Mouse (Mus musculus) intestine, postnatal 0 days (tissue): ENCODE results near the gene Eif5. TPM values are rescaled to one million over a fixed set of nuclear protein-coding genes. Genes with fewer than 3 reads are reported as not detected.
A peak's percentile ranks its signal among the peaks of the same experiment; 100 is the strongest.

Source experiments
- ATAC-seq: fragments of 200-750 bp; cut with Nextera tagmentation; 2 replicates; pipeline ENCODE4 v1.8.0; 2017; ENCODE audit warnings: mild to moderate bottlenecking, moderate TSS enrichment, moderate library complexity
- H3K27ac ChIP-seq: fragments of 300-500 bp; sonication (generic); 2 replicates; pipeline ENCODE4 v1.5.1; 2014; ENCODE audit warnings: mild to moderate bottlenecking, low read depth, low read length, moderate library complexity
- H3K27me3 ChIP-seq: fragments of 300-500 bp; sonication (generic); replicated peaks from 2 replicates; pipeline ENCODE4 v1.6.1; 2014; ENCODE audit warnings: low read length, mixed read lengths; ENCODE audit not compliant: control insufficient read depth, insufficient read depth
- H3K36me3 ChIP-seq: fragments of 300-500 bp; sonication (generic); 2 replicates; pipeline ENCODE4 v1.6.1; 2014; ENCODE audit warnings: mild to moderate bottlenecking, moderate library complexity; ENCODE audit not compliant: control insufficient read depth, insufficient read depth
- H3K4me1 ChIP-seq: fragments of 300-500 bp; sonication (generic); replicated peaks from 2 replicates; pipeline ENCODE4 v1.6.1; 2014; ENCODE audit warnings: antibody characterized with exemption, low read length, mixed read lengths; ENCODE audit not compliant: control insufficient read depth, insufficient read depth
- H3K4me2 ChIP-seq: fragments of 300-500 bp; sonication (generic); replicated peaks from 2 replicates; pipeline ENCODE4 v1.6.1; 2014; ENCODE audit warnings: low read depth, mild to moderate bottlenecking, moderate library complexity
- H3K4me3 ChIP-seq: fragments of 300-500 bp; sonication (generic); 2 replicates; pipeline ENCODE4 v1.5.1; 2014; ENCODE audit warnings: low read depth, low read length
- H3K9ac ChIP-seq: fragments of 300-500 bp; sonication (generic); 2 replicates; pipeline ENCODE4 v1.6.1; 2014; ENCODE audit warnings: mild to moderate bottlenecking, low read depth, low read length
- H3K9me3 ChIP-seq: fragments of 300-500 bp; sonication (generic); 2 replicates; pipeline ENCODE4 v1.6.1; 2016; ENCODE audit warnings: mixed run types; ENCODE audit not compliant: control insufficient read depth
- CTCF ChIP-seq: sonication (generic); IDR thresholded peaks from 2 replicates; pipeline ENCODE4 v1.5.1; 2016; ENCODE audit warnings: low read depth, mild to moderate bottlenecking, control low read depth, antibody characterized with exemption, moderate library complexity
- WGBS: fragments of 180-500 bp; shearing (Covaris S2); extraction: QIAGEN DNeasy Blood & Tissue Kit; methylation state at CpG from one replicate; pipeline ENCODE4 v1.1.7; 2014; 5-methylcytosine and 5-hydroxymethylcytosine counted together
- polyA plus RNA-seq: library from polyadenylated mRNA; unstranded; fragments of >200 nt; fragmentation: Nextera tagmentation; extraction: Ambion mirVana; gene quantifications from 2 replicates; pipeline ENCODE4 v1.2.1, GENCODE M21; 2015

The Eif5 gene
- polyA plus RNA-seq, 1 experiment from 2014 or later = 632 TPM

DNA sequence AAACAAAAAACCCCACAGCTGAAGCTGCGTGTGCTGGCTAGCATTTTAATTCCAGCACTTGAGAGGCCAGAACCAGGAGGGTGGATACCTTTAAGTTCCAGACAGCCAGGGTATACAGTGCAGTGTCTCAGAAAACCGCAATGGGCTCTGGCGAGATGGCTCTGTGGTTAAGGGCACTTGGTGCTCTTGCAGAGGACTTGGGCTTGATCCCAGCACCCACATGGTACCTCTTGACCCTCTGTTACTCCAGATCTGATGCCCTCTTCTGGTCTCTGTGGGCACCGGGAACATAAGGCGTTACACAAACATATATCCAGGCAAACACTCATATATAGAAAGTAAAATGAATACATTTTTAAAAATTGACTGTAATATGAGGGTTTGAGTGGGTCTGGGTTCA is 27.5 kb downstream of the Eif5 start:
- H3K9ac ChIP-seq = no peak overlapping the region

DNA sequence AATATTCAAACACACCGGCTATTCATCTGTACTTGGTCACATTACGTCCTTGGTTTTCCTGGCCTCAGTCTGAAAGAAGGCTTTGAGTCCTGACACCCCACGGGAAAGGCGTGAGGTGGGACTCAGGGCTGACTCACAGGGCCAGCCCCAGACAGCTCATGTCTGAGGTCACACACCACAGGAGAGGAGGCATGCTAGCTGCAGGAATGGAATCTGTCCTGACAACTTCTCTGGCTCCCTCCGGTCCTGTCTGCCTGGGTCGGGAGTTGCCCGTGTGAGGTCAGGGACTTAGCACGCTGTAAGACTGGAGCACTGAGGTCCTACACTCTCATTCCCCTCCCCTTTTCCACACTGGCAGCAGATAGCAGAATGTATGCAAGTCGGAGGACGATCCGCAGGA is 31.0 kb downstream of the Eif5 start:
- no peaks in the 10 kb centered on the region for H3K9me3 ChIP-seq
- H3K9ac ChIP-seq = no peak overlapping the region
- H3K4me1 ChIP-seq = peaks cover 6% of the 10 kb centered on the region
- H3K4me3 ChIP-seq = no peak overlapping the region
- TF ChIP-seq CTCF = no peak
- no peak for ATAC-seq
- no peak overlapping the region for H3K4me2 ChIP-seq
- H3K36me3 ChIP-seq = no peaks in the 10 kb centered on the region
- no peaks in the 10 kb centered on the region for H3K27me3 ChIP-seq
- H3K27ac ChIP-seq = no peak overlapping the region
- WGBS = 65% methylated on average over 11 of the region's 11 CpGs

More for the DNA sequence above, 27.5 kb downstream of the Eif5 start:
- Histone ChIP-seq H3K27me3 (no peaks in the 10 kb centered on the region), H3K4me2 (no peak overlapping the region), H3K4me1 (no peaks in the 10 kb centered on the region), H3K36me3 (no peaks in the 10 kb centered on the region), H3K27ac (no peak overlapping the region), H3K9me3 (no peaks in the 10 kb centered on the region), H3K4me3 (no peak overlapping the region)
- no peak for ATAC-seq
- no peak for TF ChIP-seq CTCF
- 79% methylated on average over 5 of the region's 5 CpGs for WGBS

DNA sequence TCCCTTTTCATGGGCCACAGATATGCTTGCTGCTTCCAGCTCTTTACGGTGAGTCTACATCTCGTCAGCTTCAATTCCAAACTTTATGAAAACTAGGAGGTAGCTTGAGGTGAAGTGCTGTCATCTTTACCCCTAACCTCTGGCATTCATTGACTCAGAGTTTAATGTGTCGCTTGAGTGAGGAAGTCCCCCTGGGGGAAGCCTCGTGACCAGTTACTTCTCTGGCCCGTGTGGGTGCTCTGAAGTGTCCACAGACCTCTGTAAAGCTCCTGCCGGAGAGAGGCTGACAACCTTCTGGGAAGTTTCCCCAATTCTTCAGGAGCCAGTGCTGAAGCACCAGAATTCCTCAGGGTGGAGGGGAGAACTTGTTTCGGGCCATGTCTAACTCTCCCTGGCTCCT is 34.6 kb downstream of the Eif5 start:
- Histone ChIP-seq H3K4me1 (peaks cover 9% of the 10 kb centered on the region), H3K4me2 (no peak overlapping the region), H3K27ac (no peak overlapping the region), H3K9me3 (no peaks in the 10 kb centered on the region), H3K4me3 (no peak overlapping the region), H3K27me3 (no peaks in the 10 kb centered on the region), H3K36me3 (no peaks in the 10 kb centered on the region), H3K9ac (no peak overlapping the region)
- no peak for ATAC-seq
- no peak for TF ChIP-seq CTCF
- WGBS = 73% methylated on average over 7 of the region's 7 CpGs

DNA sequence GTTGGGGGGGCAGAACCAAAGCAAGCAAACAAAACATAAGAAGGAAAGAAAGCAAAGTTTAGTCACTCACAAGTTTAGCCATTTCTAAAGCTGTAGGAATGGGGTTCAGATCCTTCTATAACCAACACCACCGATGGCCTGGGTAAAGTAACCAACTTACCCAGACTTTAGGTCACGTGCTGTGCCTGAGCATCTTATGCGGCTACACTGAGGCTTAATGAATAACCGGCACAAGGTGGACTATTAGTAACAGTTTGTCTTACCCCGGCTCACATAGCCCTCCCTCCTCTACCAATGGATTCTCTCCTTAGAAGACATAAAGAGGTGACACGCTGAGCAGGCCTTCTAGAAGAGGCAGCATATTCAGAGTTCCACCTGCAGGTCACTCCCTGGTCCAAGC is 35.5 kb downstream of the Eif5 start:
- peak overlapping the region; percentile 90 for H3K4me2 ChIP-seq
- H3K27ac ChIP-seq = no peak overlapping the region
- H3K9ac ChIP-seq = no peak overlapping the region
- peak overlapping the region; percentile 100 for H3K4me3 ChIP-seq
- peaks cover 9% of the 10 kb centered on the region for H3K4me1 ChIP-seq
- H3K27me3 ChIP-seq = no peaks in the 10 kb centered on the region
- no peaks in the 10 kb centered on the region for H3K9me3 ChIP-seq
- no peaks in the 10 kb centered on the region for H3K36me3 ChIP-seq
- WGBS = 31% methylated on average over 6 of the region's 6 CpGs
- TF ChIP-seq CTCF = no peak
- no peak for ATAC-seq

DNA sequence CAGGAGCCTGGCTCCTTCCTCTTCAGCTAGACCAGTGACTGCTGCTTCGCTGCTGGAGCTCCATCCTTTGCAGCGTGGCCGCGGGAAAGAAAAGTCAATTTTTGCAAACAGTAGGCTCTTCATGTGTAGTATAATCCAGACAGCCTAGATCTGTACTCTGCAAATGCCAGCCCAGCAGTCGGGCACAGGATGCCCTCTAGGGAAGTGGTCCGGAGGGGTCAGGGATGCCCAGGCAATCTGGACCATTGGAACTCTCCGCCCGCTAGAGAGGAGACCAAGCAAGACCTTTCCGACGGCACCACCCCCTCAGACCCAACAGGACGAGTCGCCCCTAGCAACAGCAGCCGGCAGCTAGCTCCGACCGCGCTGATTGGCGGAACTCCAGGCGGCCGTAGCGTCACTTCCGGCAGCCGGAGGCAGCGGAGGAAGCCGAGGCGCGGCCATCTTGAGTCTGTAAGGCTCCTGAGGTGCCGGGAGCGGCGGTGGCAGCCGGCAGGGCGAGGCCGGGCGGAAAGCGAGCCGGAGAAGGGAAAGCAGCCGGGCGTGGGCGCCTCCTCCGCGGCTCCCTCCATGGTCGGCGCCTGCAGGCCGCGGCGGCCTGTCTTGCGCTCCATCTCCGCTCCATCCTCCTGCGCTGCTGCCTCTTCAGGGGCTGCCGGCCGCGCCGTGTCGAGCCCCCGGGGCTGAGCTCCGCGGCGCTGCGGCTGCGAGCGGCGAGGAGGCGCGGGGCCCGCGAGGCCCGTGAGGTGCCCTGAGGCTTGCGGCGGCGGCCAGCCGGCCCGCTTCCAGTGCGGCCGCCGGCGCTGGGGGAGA is 36.5 kb downstream of the Eif5 start, which contains the start of gene Mark3:
Gene Mark3 (plus strand): TSS at position 450 of the 813 bp plus-strand sequence.
- Histone ChIP-seq H3K27me3 (no peaks in the 10 kb centered on the region), H3K4me1 (peaks cover 9% of the 10 kb centered on the region), H3K4me2 (peak within 1 kb of the TSS; percentile 90), H3K9ac (peak within 1 kb of the TSS; percentile 98), H3K27ac (peak within 1 kb of the TSS; percentile 96), H3K4me3 (peak within 1 kb of the TSS; percentile 100), H3K36me3 (no peaks in the 10 kb centered on the region), H3K9me3 (no peaks in the 10 kb centered on the region)
- ATAC-seq = peak; percentile 97
- TF ChIP-seq CTCF = no peak
- under 1% methylated on average over 70 of the region's 75 CpGs for WGBS

DNA sequence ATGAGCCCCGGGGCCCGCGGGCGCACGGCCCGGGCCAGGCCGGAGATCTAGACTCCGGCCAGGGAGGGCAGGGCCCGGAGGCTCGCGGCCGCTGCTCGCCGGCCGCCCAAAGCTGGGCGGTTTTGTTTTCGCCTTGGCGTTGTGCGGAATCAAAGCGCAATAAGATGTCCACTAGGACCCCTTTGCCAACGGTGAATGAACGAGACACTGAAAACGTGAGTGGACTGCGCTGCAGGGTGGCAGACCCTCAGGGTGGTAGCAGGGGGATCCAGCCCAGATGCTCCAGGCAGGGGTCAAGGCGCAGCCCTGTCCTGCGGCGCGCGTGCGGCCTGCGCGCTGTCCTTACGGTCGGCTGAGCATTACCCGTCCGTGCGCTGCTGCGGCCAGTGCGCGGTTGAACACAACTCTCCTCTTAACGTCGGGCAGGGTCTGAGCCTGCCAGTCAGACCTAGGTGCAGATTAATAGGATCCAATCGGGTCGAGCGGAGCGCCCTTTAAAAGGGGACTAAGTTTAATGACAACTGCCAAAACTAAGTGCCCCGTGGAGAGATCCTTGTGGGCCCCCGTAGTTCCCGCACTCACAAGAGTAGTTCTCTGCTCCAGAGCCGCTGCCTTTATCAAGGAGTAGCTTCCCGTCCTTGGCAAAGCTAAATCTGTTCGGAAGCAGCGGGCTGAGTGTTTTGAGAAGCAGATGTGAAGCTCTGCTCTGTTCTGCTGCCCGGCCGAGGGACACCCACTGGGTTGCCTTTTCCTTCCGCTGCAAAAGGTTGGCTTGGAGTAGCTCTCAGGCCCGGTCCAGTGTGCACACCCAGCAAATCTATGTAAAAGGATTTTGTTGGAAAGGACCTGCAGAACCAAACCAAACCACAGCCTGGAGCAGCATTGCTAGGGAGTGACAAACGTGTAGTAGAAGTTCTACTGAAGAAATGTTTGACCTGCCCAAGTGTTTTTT is 37.3 kb downstream of the Eif5 start:
- Histone ChIP-seq H3K36me3 (no peaks in the 10 kb centered on the region), H3K4me2 (peak overlapping the region; percentile 90), H3K4me3 (peak overlapping the region; percentile 100), H3K27ac (peak overlapping the region; percentile 96), H3K4me1 (peaks cover 9% of the 10 kb centered on the region), H3K27me3 (no peaks in the 10 kb centered on the region), H3K9ac (peak overlapping the region; percentile 98), H3K9me3 (no peaks in the 10 kb centered on the region)
- peak; percentile 15; the same call in 1 of the 2 replicates for ATAC-seq
- WGBS = under 1% methylated on average over 57 of the region's 58 CpGs
- TF ChIP-seq CTCF = no peak
